Mouse (Mus musculus) A20 (cell line): ENCODE measurements around the gene Magt1.
"Not testable (repeated sequence)": the region's sequence is repeated elsewhere in the genome, so short reads cannot be mapped to it uniquely, and the experiment has no call there.

Experiments
- DNase-seq: peaks from one replicate; pipeline ENCODE4 v3.0.0-alpha.2; 2011; ENCODE audit warnings: low read depth, low spot score

The Magt1 gene

GRCm38 (mm10) chrX:106011465-106012159 lies at the start of gene Magt1:
Gene Magt1, minus strand, starts transcription at chrX:106011906.
- peak; percentile 90 for DNase-seq

- no peak for DNase-seq
These were observed 36.5 kb upstream of the Magt1 start for GRCm38 (mm10) chrX:106048191-106048590.

- DNase-seq = no peak
These were observed 34.2 kb upstream of the Magt1 start for GRCm38 (mm10) chrX:106045928-106046327.

- DNase-seq = no peak
These were observed 33.7 kb upstream of the Magt1 start for GRCm38 (mm10) chrX:106045455-106045854.

GRCm38 (mm10) chrX:106043863-106044617 lies 32.3 kb upstream of the Magt1 start:
- DNase-seq = no peak

GRCm38 (mm10) chrX:106037185-106037752 lies 25.6 kb upstream of the Magt1 start:
- DNase-seq = no peak

- DNase-seq = no peak
These were observed 24.0 kb upstream of the Magt1 start for GRCm38 (mm10) chrX:106035727-106036126.

- DNase-seq = peak; percentile 49
These were observed 19.4 kb upstream of the Magt1 start for GRCm38 (mm10) chrX:106031124-106031523.

GRCm38 (mm10) chrX:106030176-106030575 lies 18.5 kb upstream of the Magt1 start:
- peak; percentile 55 for DNase-seq

- no peak for DNase-seq
These were observed 15.6 kb upstream of the Magt1 start for GRCm38 (mm10) chrX:106027343-106027674.

- DNase-seq = peak; percentile 93
These were observed 15.0 kb upstream of the Magt1 start, which contains the start of gene Atp7a for GRCm38 (mm10) chrX:106026418-106027342. Gene Atp7a, plus strand, starts transcription at chrX:106027276.

GRCm38 (mm10) chrX:106017516-106017915 lies 5.8 kb upstream of the Magt1 start:
- DNase-seq = no peak

- no peak for DNase-seq
These were observed 5.4 kb upstream of the Magt1 start for GRCm38 (mm10) chrX:106017102-106017501.

- peak; percentile 86 for DNase-seq
These were observed 4.0 kb upstream of the Magt1 start, which contains the start of gene Cox7b for GRCm38 (mm10) chrX:106015571-106016322. Gene Cox7b, plus strand, starts transcription at chrX:106015700.

GRCm38 (mm10) chrX:106014741-106015377 lies 3.2 kb upstream of the Magt1 start:
- not testable (repeated sequence) for DNase-seq

- peak; percentile 79 for DNase-seq
These were observed 1.5 kb upstream of the Magt1 start for GRCm38 (mm10) chrX:106013217-106013616.

- DNase-seq = peak; percentile 55
These were observed 853 bp upstream of the Magt1 start for GRCm38 (mm10) chrX:106012559-106012958.

- DNase-seq = no peak
These were observed 944 bp downstream of the Magt1 start for GRCm38 (mm10) chrX:106010762-106011161.

GRCm38 (mm10) chrX:106001605-106002004 lies 10.1 kb downstream of the Magt1 start:
- DNase-seq = no peak

GRCm38 (mm10) chrX:105957091-105957490 lies 54.6 kb downstream of the Magt1 start:
- peak; percentile 30 for DNase-seq
